Mouse (Mus musculus) megakaryocyte progenitor cell, adult 5-6 weeks (primary cell): ENCODE measurements around the gene Mkks. TPM values are rescaled to one million over a fixed set of nuclear protein-coding genes. Genes with fewer than 3 reads are reported as not detected.

Experiments
- ATAC-seq: replicated peaks from 2 replicates; pipeline ENCODE4 v1.8.0; 2016; ENCODE audit warnings: mild to moderate bottlenecking, moderate TSS enrichment, inconsistent platforms; ENCODE audit not compliant: poor library complexity
- total RNA-seq, 2 experiments: library from RNA; stranded (forward) in 1 of 2; stranded (reverse) in 1 of 2; fragments of 157-497, 149-512 nt in 1 of 2; fragments of 200-1000 nt in 1 of 2; gene quantifications; 2 replicates each; pipeline versions ENCODE4 v1.2.3 to v1.2.4; 2015 to 2017

Mkks gene
- total RNA-seq (2015): 19.4 and 28.2 TPM in 2 replicates
- 6.6 and 8.7 TPM in 2 replicates for total RNA-seq (2017)

DNA sequence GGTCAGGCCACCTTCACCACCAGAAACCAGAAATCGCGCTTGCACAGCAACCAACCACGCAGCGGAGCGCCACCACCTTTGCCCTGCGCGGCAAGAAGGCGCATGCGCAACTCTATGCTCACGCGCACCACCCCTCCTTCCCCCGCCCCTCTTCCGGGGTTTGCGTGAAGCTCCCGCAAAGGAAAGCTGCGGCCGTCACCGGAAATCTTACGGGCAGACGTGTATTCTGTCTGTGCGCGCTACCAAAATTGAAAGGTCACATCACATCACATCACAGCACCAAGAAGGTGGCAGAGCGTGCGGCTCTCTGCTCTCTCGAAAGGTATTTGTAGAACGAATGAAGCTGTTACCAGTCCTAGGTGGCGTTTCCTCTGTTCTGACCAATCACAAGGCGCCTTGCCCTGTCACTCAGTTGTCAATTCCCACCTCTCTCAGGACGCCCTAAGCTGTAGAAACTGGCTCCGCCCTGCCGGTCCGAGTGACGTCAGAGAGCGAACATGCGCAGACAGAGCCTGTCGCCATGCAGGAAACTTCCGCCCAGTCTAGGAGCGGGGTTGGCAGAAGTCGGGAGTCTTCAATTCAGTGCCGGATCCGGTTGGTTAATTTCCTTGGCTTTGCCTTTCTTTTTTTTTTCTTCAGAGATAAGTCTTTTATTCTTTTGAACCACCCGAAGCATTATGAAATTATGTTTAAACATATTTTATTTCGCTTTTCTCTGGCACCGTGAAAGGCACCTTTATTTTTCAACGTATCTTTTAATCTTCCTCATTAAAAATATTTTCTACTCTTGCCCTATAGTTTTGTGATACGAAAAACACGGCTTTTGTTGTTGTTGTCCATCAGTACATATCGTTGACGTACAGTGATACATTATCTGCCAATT, at the start of gene Mkks, which contains the start of the genes Slx4ip and AL731706.1:
Gene Mkks, minus strand, starts transcription at position 322 of the 883 bp plus-strand sequence.
Gene Slx4ip, plus strand, starts transcription at position 151 of the 883 bp plus-strand sequence.
Gene AL731706.1, minus strand, starts transcription at position 322 of the 883 bp plus-strand sequence.
- ATAC-seq: peak; percentile 73

DNA sequence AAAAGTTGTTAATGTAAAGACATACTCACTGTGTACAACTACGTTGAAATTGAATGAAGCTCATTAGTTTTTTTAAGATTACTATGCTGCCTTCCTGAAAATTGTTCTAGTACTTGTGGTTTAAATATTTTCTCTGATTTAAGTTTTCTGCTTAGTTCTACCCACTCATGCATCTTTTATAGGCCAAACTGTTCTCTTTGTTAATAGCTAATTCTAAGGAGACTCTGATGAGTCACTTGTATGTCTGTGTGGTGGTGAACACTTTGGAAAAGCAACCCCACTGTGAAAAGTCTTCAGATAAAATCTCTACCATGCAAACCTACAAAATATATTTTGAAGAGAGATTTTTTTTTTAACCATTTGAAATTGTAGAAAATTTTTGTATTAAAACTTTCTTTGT, 47.1 kb upstream of the Mkks start:
- no peak for ATAC-seq

DNA sequence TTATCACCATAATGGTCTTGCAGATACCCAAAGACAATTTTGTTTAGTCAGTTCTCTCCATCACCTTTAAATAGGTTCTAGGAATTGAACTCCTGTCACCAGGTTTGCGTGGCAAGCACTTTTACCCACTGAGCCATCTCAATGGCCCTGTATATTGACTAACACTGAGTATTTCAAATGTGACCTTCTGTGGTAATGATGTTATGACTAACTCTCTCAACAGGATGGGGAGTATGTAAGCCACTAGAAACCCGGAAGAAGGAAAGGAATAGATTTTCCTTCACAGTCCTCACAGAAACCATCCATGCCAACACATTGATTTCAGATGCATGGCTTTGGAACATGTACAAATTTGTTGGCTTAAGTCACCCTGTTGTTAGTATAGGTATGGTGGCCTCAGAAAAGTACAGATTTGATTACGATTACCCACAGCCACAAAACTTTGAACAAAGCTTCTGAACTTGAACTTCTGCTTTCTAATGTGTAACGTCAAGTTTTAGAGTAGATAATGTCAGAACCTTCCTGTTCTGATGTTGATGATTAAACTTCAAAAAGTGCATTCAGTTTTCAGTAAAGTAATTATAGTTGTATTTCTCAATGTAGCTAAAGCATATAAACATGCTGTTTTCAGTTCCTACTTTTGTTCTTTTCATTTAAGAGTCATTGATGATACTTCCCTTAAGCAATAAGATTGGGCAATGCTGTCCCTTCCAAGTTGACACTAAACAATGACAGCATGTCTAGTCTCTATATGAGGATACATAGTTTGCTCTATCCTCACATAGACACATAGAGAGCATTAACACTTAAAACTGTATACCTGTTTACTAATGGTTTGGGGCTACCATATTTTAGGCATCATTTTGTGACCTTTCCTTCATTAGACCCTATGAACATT, 45.5 kb upstream of the Mkks start:
- ATAC-seq: peak; percentile 94

DNA sequence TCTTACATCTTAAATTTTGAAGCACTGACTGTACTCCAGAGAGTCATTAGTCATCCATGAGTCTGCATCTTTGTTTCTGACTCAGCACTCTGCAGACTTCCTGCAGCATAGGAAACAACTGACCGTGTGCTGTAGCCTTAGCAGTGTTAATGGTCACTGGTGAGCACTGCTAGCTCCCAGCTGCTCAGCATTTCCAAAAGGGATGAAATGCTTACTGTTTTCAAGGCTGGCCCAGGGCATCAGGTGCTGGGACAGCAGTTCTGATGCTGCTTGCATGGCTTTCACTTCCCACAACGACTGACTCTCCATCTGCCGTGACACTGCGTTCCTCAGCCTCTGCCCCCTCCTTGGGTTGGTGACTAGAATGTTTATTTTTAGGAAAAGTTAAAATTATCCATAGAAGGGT, 29.8 kb upstream of the Mkks start:
- ATAC-seq: peak; percentile 90

DNA sequence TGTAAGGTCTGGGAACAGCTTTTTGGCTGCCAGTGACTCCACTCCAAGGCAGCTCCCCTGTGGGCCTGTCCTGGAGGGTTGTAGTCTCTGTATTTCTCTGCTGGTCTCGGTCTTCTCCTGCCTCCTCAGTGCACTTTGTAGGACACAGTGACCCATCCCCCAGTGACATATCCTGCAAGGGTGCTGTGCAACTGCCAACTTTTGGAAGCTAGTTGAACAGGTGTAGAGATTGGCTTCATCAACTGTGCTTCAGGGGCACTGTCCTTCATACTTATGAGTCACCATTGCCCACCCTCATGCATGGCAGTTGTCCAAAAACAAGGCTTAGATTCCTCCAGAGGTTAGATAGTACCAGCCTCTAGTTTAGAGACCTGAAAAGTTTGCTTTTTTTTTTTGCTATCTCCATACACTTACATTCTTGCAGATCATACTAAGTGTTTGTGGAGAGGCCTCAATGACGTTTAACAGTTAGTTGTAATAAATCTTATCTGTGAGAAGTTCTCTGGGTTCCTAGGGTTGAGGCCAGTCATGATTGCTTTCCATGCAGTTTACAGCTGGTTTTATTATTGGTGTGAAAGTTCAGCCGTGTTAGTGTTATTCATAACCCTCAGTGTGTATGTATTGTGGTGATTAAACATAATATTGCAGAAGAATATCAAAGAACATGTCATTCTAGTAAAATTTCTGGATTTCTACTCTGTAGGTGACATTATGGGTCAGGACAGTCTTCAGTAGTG, 29.2 kb upstream of the Mkks start:
- no peak for ATAC-seq

DNA sequence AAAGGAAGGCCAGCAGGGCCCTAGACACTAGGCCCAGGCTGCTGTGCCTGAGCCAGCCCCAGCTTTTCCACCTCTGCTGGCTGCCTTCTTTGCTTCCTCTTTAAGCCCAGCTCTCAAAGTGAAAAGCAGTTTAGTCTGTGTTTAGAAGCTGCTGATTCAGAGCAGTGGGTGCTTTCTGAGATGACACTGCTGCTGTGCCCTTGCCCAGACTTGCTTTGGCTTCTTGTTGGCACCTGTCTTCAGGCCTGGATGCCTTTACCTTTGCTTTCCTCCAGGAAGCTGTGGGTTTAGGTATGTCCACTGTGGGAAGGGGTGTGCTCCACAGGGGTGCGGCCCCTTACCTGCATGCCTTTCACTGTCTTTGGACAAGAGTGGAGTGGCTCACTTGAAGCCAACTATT, 28.2 kb upstream of the Mkks start:
- ATAC-seq: no peak

DNA sequence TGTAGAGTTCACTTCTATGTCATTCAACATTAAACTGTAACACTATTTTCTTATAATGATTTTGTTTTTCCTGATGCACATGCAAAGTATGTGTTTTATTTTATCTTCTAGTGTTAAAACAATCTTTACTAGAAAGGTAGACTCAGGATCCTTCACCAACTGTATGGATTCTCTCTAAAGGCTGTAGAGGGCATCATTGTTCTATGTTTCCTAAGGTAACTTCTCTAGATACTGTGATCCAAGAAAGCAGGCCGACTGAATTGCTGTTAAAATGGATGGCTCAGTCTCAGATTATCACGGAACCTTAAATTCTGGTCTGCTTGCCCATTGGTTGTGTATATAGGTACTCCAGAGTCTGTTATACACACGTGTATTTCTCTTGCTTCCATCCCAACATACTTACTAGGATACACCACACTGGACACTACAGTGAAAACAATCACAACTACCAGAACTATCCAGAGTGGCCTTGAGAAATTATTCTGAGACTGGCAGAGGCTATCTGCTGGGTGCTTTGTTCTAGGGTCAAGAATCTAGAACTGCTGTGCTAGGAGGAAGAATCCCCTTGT, 23.2 kb upstream of the Mkks start:
- ATAC-seq: peak; percentile 57

DNA sequence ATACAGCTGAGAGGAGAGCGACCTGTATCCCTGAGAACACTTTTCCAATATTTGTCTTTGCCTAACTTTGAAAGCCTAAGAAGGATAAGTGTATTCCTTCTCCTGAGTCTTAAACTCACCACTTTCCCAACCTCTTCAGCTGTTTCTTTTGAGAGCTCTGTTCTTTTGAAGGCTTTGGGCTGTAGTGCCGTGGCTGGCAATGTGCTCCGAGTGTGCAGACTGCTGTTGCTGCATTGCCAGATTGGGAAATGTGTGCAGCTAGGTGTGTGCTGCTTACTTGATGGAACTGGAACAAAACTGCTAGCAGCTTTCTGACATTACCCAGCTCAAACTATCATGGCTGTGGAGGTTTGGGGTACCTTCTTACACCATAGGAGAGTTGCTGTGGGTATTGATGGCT, 21.8 kb upstream of the Mkks start:
- ATAC-seq: no peak

DNA sequence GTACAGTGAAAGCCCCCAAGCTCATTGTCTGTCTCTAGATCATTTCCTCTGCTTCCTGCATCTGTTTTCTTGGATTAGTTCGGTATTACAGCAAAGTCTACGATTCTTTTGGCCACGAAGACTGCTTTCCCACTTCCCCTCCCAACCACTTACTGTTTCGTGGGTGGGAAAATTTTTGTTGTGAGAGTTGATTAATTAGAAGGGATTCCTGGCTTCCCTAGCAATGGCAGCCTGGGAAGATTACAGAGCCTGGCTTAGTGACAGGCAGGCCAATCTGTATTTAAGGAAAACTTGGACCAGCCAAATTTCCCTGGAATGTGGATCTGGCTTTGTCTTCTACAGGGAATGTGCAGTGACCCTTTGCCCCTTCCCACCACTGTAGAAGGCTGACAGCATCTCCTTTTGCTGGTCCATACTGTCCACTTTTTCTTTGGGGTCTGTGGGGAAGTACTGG, 20.8 kb upstream of the Mkks start:
- ATAC-seq: no peak

DNA sequence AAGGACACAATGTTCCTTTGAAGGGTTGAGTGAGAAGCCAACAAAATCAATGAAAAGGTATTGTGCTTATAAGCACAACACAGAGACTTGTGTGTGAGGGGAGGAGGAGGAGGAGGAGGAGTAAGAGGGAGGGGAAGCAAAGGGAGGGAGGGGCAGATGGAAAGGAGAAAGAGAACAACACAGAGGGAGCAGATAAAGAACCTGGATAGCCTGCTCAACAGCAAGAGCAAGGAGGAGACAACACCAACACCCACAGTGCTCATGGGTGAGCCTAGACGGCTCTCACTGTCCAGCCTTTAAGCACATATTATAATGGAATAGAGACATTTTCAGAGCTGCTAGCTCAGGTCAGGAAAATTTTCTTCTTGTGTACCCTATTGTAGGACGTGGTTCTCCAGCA, 18.1 kb upstream of the Mkks start:
- ATAC-seq: peak; percentile 57; the same call in 1 of the 2 replicates

DNA sequence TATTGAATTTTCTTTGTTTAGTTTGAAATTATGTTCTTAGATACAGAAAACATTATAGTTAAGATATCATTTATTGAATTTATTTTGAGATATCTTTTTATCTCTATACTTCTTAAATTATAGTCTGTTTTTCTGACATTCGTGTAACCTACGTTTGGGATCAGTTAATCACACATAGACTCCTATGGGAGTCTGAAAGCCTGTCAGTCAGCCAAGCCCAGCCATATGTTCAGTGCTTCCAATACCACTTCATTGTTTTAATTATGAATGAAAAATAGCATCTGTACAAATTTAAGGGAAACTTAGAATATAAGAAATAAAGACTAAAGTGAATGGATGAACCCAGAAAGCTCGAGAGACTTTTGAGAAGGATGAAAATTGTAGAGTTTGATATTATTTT, 17.4 kb upstream of the Mkks start:
- ATAC-seq: no peak

DNA sequence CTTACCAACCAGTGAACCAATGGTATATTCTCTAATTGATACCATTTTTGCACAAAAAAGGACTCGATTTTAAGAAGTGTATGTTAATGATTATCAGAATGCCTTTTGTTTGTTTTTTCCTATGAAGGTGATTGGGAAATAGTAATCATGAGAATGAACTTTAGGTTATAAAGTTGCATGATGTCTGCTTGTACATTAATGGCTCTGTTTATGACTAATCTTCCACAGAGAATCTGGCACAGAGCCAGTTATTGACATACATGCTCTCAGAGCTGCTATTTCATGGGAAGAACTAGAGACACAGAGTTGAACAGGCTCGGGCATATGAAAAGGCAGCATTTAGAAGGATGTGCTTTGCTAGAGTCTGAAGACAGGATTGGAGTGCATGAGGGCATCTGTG, 4.9 kb upstream of the Mkks start:
- ATAC-seq: no peak

DNA sequence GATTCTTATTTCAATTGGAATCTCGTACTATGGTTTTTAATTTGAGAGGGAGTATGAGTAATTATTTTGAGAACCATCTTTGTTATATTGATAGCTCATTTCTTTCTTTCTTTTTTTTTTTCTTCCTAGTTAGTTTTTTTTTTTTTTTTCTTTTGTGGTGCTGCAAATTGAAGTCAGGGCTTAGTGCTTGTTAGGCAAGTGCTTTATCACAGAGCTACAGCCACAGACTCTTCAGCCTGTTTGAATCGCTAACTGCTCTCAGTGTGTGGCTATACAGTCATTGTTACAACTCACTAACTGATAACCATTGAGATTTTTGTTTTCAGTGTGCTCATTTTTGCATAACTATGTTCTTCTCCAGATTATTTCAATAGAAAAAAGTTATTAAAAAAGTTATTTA, 3.3 kb upstream of the Mkks start:
- no peak for ATAC-seq

DNA sequence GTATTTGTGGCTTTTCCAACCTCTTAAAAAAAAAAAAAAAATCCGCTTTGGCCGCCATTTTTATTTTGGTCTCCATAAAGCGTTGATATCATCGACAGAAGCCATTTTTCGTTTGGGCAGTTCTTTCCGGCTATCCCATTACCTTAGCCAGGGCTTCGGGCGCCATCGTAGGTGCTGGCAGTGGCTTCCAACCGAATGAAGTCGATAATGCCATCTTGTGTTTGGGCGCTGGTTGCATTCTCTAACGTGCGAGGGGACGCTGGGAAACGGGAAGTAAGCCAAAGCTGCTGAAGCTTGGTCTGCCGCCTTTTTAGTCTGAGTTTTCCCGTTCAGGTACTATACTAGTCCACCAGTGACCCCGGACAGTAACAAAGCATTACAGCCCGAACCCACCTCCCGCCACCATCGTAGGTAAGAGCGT, 772 bp upstream of the Mkks start:
- peak; percentile 78 for ATAC-seq

DNA sequence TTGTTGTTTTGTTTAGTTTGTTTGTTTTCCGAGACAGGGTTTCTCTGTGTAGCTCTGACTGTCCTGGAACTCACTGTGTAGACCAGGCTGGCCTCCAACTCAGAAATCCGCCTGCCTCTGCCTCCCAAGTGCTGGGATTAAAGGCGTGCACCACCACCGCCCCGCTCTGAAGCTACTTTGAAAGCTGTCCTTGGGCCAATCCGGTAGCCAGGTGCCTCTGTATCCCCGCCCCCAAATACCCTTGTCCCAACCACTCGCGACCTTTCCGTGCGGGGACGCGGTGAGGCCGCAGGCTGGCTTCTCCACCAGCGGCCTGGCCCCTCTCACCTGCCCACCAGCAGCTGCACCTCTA, 497 bp downstream of the Mkks start:
- ATAC-seq: peak; percentile 53

DNA sequence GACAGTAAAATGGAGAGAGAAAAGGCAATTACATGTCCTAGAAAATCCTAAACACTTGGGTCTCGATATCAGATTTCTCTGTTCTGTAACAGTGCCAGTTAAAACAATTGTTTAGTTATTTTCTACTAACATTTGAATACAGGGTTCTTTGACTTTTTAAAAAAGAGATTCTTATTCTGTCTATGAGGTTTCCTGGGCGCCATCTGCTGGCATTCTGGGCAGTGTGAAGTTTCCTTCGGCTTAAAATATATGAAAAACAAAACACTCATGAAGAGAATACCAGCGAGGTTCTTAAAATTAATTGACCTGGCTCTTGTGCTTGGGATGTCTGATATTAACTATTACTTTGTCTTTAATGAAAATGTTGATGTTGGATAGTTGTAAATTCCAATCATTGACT, 4.3 kb downstream of the Mkks start:
- ATAC-seq: no peak

DNA sequence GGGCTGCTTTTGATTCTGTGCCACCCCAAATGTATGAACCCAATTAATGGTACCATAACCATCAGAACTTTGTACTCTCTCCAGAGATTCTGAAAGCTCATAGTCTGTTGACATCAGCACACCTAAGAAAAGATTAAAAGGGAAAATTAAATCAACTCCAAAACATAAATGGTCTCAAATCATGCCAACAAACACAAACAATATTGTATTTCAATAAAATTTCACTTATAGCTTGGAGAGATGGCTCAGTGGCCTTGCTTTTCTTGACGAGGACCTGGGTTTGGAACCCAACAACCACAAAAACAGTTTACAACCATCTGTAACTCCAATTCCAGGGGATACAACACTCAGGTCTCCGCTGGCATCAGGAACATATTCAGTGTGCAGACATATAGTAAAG, 5.6 kb downstream of the Mkks start, which contains the start of gene AL731706.2:
Gene AL731706.2, minus strand, starts transcription at position 101 of the 400 bp plus-strand sequence.
- no peak for ATAC-seq

DNA sequence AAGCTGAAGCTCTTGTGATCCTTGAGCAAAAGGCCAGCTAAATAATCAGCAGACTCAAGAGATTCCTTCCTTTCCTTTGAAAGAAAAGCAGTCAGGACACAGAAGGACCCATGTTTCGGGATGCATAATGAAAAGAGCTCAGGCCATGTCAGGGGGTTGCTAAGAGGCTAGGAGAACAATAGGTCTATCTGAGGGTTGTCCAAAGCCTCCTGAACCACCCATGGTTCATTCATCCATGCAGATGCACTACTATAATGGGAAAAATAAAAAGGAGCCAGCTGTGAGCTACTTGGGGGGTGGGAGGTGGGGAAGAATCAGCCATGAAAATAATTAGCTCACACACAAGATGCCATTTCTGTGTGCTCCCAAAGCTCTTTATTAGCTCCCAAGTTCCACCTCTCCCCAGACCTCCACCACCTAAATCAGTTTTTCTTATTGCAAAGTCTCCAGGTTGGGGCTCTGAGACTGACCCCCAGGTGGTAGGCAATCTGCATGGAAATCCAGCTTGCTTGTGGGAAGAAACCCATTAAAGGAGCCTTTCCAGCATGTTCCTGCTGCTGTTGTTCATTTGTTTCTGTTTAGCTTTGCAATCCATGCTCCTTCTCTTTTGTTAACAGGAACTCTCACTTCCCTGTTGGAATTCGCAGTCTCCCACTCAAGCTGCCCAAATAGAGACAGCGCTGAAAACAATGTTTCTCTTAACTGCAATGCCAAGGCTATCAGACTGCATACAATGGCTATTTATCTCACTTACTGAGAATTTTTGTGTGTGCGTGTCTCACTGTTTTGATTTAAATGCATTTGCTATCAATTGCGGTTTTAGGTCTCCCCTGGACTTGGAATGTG, 36.4 kb downstream of the Mkks start:
- ATAC-seq: no peak

DNA sequence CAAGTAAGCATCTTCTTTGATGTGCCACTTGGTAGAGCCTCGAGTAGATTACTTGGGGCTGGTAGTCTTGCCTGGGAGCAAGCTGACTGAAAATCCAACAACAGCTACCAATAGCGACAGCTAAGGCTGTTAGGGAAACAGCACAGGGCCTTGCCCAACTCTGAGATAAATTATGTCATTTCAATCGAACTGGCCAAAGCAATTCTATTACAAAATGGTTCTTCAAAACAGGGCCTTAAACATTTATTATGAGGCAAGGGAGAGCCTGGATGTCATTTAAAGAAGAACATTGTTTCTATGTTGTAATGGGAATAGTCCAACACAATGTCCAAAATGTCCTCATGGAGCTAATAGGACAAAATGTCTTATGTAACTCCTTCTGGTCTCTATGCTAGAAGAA, 40.8 kb downstream of the Mkks start:
- ATAC-seq: no peak

DNA sequence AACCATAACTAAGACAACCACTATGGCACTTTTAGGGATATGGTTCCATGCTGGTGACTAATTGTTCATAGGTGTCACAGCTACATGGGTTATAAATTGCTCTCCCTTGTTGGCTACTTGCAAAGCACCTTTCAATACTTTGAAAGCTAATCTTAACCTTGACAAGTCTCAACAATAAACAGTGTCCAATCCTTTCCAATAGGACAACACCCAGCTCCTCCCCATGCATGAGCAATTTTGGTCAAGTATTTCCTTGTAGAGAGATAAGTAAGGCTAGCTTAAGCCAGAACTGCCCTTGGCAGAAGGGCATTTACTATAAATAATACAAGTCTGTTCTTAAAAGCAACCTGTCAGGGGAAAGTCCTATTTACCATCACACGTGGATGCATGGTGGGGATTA, 53.2 kb downstream of the Mkks start:
- ATAC-seq: no peak
